Mouse (Mus musculus): ENCODE measurements around the gene Lrmda.

DNA sequence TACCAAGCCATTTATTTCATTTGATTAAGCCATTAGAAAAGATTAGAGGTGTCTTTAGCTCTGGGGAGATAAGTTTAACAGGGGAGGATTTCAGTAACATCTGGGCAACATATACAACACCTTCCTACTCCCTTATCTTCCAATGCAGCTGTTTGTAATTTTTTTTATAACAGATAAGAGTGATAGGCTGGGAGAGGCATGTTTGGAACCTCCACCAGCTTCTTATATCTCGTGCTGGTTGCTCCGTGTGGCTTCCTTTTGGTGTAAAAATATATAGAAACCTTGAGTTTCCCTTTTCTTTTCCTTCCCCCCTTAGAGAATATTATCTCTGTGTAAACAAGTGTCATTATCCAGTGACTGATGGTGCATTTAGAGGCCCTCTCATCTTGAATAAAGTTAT is 206.7 kb downstream of the Lrmda start:
- TF ChIP-seq CTCF (IDR thresholded peaks at IDR 0.05; ENCODE audit: extremely low read depth, insufficient read length, insufficient replicate concordance, low read depth, low read length) (no peak), POLR2A (IDR thresholded peaks at IDR 0.05; ENCODE audit: low read depth, low read length) (no peak)
